Mouse (Mus musculus) heart, embryonic 13.5 days (tissue): Measurements from ENCODE around the gene Tecpr2. TPM values are rescaled to one million over a fixed set of nuclear protein-coding genes. Genes with fewer than 3 reads are reported as not detected.

Source experiments
- ATAC-seq: fragments of 200-750 bp; cut with Nextera tagmentation; 2 replicates; pipeline ENCODE4 v1.8.0; 2017; ENCODE audit warnings: moderate TSS enrichment; ENCODE audit not compliant: insufficient number of reproducible peaks, low FRiP score, low TSS enrichment; ENCODE audit errors: extremely low read depth
- H3K27ac ChIP-seq: fragments of 300-500 bp; sonication (generic); replicated peaks from 2 replicates; pipeline ENCODE4 v1.5.1; 2015; ENCODE audit warnings: moderate library complexity, mild to moderate bottlenecking, inconsistent platforms
- H3K27me3 ChIP-seq: fragments of 300-500 bp; sonication (generic); replicated peaks from 2 replicates; pipeline ENCODE4 v1.6.1; 2015; ENCODE audit warnings: mild to moderate bottlenecking, inconsistent platforms
- H3K36me3 ChIP-seq: fragments of 300-500 bp; sonication (generic); 2 replicates; pipeline ENCODE4 v1.6.1; 2015; ENCODE audit warnings: mild to moderate bottlenecking, inconsistent platforms
- H3K4me1 ChIP-seq: fragments of 300-500 bp; sonication (generic); 2 replicates; pipeline ENCODE4 v1.6.1; 2015; ENCODE audit warnings: inconsistent platforms
- H3K4me2 ChIP-seq: fragments of 300-500 bp; sonication (generic); 2 replicates; pipeline ENCODE4 v1.6.1; 2015; ENCODE audit warnings: inconsistent platforms, mild to moderate bottlenecking, moderate library complexity
- H3K4me3 ChIP-seq: fragments of 300-500 bp; sonication (generic); 2 replicates; pipeline ENCODE4 v1.5.1; 2015; ENCODE audit warnings: moderate library complexity, mild to moderate bottlenecking, inconsistent platforms
- H3K9ac ChIP-seq: fragments of 300-500 bp; sonication (generic); 2 replicates; pipeline ENCODE4 v1.6.1; 2015; ENCODE audit warnings: inconsistent platforms, mild to moderate bottlenecking, moderate library complexity
- H3K9me3 ChIP-seq: fragments of 300-500 bp; sonication (generic); 2 replicates; pipeline ENCODE4 v1.6.1; 2016; ENCODE audit warnings: inconsistent platforms
- WGBS: fragments of 180-500 bp; shearing (Covaris S2); methylation state at CpG from one replicate; pipeline ENCODE4 v1.1.7; 2015; ENCODE audit warnings: mixed read lengths; 5-methylcytosine and 5-hydroxymethylcytosine counted together
- polyA plus RNA-seq: library from polyadenylated mRNA; unstranded; fragments of >200 nt; fragmentation: Nextera tagmentation; extraction: Ambion mirVana; gene quantifications from 2 replicates; pipeline ENCODE4 v1.2.1, GENCODE M21; 2015

The Tecpr2 gene
- 2.2 and 2.9 TPM in 2 replicates for polyA plus RNA-seq

DNA sequence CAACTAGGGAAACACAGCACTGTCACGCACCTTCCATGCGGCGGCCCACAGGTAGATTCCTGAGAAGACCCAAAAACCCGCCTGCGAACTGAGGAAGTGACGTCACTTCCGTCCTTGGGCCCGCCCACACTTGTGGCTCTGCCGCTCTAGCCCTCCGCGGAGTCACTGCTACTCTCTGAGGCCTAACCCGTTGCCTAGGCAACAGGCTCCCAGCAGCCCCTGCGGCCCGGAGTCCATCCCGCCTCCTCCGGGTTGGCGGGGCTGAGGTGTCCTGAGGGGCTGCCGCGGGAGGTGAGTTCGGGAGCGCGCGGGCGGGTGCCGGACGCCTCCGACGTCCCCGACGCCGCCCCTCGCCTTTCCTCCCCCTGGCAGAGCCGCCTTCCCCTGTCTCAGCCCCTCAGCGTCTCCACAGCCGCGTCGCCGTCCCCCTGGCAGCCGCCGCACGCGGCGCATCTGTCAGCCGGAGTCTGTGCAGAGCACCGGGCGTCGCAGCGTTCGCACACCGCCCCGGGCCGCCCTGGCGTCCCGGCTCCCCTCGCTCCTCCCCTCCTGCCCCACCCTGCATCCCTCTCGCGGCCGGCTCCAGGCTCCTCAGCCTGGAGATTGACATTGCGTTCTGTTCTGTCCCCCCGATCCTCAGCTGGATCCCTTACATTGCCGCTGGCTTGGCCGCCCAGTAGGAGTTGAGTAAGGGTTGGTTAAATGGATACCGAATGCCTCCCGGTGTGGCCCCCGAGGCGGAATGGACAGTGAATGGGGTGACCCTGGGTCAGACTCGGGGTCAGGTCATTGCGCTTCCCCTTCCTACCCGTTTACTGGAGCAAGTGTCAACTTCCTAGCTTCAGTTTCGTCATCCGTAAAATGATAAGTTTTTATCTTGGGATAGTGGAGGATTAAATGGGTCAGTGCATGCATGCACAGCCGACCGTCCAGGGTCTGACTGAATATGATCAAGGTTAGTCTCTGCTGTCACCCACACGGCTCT, at the start of gene Tecpr2, which contains the start of gene Cinp:
Gene Tecpr2, plus strand, starts transcription at position 229 of the 985 bp plus-strand sequence.
Gene Cinp, minus strand, starts transcription at position 110 of the 985 bp plus-strand sequence.
- WGBS = under 1% methylated on average over 71 of the region's 74 CpGs
- Histone ChIP-seq H3K4me3 (peak within 1 kb of the TSS; percentile 87), H3K4me1 (peaks cover 19% of the 10 kb centered on the region), H3K9me3 (no peaks in the 10 kb centered on the region), H3K36me3 (no peaks in the 10 kb centered on the region), H3K4me2 (peak within 1 kb of the TSS; percentile 97), H3K27ac (peak within 1 kb of the TSS; percentile 88), H3K9ac (peak within 1 kb of the TSS; percentile 93), H3K27me3 (no peaks in the 10 kb centered on the region)
- ATAC-seq = peak; percentile 100

DNA sequence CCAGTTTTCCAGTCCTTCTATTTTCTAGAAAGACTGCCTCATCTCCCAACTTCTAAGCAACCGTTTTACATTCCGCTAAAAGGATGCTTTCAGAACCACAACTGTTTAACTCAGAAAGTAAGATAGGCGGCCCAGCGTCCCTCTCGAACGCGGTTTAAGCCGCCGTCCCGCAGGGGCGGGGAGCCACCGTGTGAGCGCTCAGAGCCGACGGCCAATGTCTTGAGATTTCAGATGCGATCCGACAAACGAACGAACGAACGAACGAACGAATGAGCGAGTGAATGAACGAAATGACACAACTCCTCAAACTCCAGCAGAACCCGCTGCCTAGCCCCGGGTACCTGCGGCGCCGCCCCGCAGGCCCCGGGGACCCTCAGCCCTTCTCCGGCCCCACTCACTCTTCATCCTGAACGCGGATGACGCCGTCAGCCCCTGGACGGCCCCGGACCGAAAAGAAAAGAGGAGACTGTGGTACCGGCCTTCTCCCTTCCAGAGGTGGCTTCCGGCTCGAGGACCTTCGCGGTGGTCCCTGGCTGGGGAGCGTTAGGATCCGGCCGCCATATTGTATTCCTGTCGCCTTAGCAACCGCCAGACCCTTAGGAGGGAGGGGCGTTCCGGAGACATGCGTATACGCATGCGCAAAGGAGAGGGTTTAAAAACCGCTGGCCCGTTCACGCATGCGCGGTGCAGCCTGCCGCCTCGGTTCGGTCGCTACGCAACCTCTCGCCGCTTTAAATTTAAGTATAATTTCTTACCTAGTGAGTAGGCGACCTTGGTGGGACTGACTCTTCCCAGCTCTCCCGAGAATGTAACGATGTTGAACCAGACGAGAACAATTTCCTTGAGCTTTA, 48.5 kb upstream of the Tecpr2 start, which contains the start of gene Mok:
Gene Mok, minus strand, starts transcription at position 592 of the 851 bp plus-strand sequence.
- Histone ChIP-seq H3K4me3 (peak within 1 kb of the TSS; percentile 76), H3K36me3 (no peaks in the 10 kb centered on the region), H3K27ac (no peak within 1 kb of the TSS), H3K4me2 (peak within 1 kb of the TSS; percentile 79), H3K27me3 (no peaks in the 10 kb centered on the region), H3K9ac (peak within 1 kb of the TSS; percentile 86), H3K4me1 (peaks cover 27% of the 10 kb centered on the region), H3K9me3 (no peaks in the 10 kb centered on the region)
- WGBS = under 1% methylated on average over 71 of the region's 71 CpGs
- ATAC-seq = peak; percentile 44

DNA sequence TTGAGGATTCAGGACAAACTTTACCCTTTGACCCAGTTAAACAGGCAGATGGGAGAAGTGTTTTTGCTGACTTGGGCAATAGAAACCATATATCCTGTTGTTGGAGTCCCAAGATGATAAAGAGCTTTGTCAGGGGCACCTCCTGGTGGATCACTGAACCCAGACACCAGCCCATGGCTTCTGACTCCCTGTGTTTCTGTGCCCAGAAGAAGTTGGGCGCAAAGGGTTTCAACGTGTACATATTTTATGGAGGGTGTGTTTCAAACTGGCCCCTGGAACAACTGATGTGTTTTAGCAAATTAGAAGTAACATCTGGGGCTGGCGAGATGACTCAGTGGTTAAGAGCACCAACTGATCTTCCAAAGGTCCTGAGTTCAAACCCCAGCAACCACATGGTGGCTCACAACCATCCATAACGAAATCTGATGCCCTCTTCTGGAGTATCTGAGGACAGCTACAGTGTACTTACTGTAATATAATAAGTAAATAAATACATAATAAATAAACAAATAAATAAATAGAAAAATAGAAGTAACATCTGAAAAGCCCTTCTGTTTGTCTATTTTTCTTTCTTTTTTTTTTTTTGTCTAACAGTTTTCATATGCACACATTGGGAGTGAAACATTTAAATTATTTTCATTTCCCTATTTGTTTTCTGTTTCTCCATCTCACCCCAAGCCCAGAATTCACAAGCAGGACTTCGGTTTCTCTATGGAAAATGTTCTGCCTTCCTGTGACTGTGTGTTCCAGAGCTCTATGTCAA, 47.2 kb upstream of the Tecpr2 start:
- Histone ChIP-seq H3K27me3 (no peaks in the 10 kb centered on the region), H3K9me3 (no peaks in the 10 kb centered on the region), H3K4me1 (peaks cover 32% of the 10 kb centered on the region), H3K4me2 (no peak overlapping the region), H3K4me3 (no peak overlapping the region), H3K9ac (no peak overlapping the region), H3K27ac (no peak overlapping the region), H3K36me3 (no peaks in the 10 kb centered on the region)
- ATAC-seq = no peak
- 58% methylated on average over 5 of the region's 5 CpGs for WGBS

DNA sequence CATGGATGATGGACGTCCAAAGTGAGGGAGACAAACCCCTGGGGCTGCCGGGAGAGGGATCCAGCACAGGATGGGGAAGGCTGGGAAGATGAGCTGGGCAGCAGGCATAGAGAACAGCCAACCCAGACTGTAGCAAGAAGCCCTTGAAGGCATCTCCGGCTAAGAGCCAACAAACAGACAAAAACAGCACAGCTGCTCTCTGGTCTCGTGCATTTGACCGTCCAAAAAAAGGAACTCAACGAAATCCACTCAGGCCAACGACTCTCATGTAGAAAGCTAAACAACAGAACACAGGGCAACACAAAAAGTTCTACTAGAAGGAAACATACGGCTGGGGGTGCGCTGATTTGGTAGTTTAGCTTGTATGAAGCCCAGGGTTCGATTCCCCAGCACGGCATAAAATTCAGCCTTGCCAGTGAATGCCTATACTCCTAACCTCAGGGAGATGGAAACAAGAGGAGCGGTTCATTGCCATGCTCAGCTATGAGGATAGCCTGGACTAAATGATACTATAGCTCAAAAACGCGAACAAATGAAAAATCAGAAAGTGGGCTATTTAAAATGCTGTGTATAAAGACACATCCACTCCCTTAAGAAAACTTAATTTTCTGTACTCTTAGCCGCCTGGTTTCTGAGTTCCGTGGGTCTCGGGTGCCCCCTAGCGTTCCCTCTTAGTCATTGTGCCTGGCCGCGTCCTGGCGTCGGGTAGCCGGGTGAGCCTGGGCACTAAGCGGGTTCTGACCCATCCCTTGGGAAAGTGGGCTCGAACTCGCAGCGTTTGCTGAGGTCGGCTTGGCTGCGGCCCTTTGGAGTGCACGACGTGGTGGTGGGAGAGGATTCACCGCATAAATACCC, 45.6 kb upstream of the Tecpr2 start:
- peaks cover 26% of the 10 kb centered on the region for H3K4me1 ChIP-seq
- H3K9ac ChIP-seq = peak overlapping the region; percentile 83
- H3K4me2 ChIP-seq = peak overlapping the region; percentile 85
- ATAC-seq = no peak
- H3K9me3 ChIP-seq = no peaks in the 10 kb centered on the region
- H3K4me3 ChIP-seq = peak overlapping the region; percentile 65
- H3K27me3 ChIP-seq = peaks cover 4% of the 10 kb centered on the region
- WGBS = 19% methylated on average over 32 of the region's 32 CpGs
- H3K27ac ChIP-seq = no peak overlapping the region
- no peaks in the 10 kb centered on the region for H3K36me3 ChIP-seq

DNA sequence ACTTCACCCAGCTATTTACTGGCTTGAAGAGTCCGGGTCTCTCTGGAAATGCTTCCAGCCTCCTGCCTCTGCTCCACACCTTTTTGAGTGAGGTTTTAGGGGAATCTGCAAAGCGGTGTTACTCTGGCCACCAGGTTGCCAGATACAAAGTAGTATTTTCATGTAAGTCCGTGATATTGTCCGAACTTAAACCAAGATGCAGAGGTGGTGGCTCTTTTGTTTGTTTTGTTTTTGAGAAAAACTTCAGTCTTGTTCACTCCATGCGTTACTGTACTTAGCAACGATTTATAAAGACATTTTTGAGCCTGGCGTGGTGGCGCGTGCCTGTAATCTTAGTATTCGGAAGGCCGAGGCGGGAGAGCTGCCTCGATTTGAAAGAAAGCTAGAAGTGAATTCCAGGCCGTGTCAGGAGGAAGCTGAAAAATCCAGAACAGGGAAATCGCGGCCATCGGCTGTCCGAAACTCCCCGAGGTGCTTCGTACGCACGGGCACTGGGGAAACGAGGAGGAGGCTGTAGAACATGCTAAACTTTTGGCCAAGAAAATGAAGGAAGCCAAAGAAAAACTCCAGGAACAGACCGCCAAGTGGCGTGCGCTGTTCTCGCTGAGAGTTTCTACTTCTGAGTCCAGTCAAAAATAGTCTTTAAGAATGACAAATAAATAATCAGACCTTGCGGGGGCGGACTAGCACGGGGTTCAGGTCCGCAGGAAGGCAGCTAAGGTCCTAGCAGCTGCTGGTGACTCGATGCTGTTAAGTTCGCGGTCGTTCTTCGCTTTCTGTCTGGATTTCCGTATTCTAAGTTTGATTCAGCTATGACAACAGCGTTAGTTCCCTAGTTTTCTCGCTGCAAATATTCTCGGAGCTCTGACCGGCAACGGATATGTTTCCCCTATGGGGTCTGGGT, 44.6 kb upstream of the Tecpr2 start:
- peak overlapping the region; percentile 85 for H3K4me2 ChIP-seq
- H3K36me3 ChIP-seq = no peaks in the 10 kb centered on the region
- WGBS = under 1% methylated on average over 42 of the region's 42 CpGs
- no peaks in the 10 kb centered on the region for H3K9me3 ChIP-seq
- H3K4me1 ChIP-seq = peaks cover 29% of the 10 kb centered on the region
- H3K9ac ChIP-seq = peak overlapping the region; percentile 83
- H3K27me3 ChIP-seq = peaks cover 4% of the 10 kb centered on the region
- peak overlapping the region; percentile 65 for H3K4me3 ChIP-seq
- peak overlapping the region; percentile 87 for H3K27ac ChIP-seq
- no peak for ATAC-seq

DNA sequence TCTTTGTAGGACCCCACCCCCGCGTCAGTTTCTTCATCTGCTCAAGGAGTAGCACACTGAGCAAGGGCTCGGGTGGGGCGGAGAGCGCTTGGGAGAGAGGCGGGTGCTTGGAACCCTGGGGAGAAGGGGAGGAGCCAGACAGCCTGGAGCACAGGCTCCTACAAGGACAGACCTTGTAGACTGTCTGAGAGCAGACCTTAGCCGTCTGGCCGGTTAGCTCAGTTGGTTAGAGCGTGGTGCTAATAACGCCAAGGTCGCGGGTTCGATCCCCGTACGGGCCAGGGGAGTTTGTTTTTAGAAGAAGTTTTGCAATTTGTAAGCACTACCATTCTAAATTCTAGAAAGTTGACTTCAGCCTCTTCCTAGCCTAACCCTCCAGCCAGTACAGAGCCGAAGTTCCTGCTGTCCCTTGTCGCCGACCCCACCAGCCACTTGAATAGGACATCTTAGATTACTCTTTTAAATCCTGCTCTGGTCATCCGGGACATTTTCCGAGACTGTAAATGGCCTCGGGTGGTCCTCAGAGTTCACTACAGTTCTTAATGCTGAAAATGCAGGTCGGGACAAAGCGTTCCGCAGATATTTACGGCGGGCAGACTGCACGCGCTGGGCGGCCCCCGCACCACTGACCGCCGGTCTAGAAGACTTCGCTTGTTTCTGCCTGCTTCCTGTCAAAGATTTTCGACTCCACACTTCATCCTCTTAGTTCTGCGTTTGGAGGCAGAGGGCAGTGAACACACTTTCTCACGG, 43.8 kb upstream of the Tecpr2 start:
- peak overlapping the region; percentile 87 for H3K27ac ChIP-seq
- peak overlapping the region; percentile 84 for H3K9ac ChIP-seq
- H3K36me3 ChIP-seq = no peaks in the 10 kb centered on the region
- H3K4me2 ChIP-seq = peak overlapping the region; percentile 85
- peaks cover 25% of the 10 kb centered on the region for H3K4me1 ChIP-seq
- H3K27me3 ChIP-seq = peaks cover 4% of the 10 kb centered on the region
- peak overlapping the region; percentile 65 for H3K4me3 ChIP-seq
- under 1% methylated on average over 36 of the region's 36 CpGs for WGBS
- no peaks in the 10 kb centered on the region for H3K9me3 ChIP-seq
- ATAC-seq = peak; percentile 92

DNA sequence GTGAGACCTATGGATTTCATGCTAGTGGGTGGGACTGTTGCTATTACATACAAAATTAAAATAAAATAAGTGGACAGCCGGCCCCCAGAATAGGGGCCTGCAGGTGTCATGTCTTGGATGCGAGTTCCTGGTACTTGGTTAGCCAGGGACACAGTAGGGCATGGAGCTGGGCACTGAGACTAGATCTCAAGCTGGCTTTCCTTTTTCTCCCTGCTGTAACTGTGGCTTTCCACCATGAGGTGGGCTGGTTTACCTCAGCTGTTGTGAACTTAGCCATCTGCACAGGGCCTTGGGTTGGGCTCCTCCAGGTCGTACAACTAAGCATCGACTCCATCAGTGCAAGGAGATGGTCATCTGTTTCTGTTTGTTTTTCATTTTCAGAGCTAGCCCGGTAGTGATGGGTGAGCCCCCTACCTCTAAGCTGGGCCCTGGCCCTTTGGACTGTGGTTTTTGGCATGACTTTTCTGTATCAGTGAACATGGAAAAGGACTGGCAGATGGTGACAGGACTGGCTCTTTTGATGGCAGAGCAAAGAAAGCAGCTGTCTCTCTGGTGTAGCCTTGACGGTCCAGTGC, 42.8 kb upstream of the Tecpr2 start:
- Histone ChIP-seq H3K27me3 (peaks cover 4% of the 10 kb centered on the region), H3K9ac (peak overlapping the region; percentile 84), H3K27ac (peak overlapping the region; percentile 87), H3K4me1 (peaks cover 33% of the 10 kb centered on the region), H3K36me3 (no peaks in the 10 kb centered on the region), H3K4me3 (peak overlapping the region; percentile 65), H3K4me2 (peak overlapping the region; percentile 85), H3K9me3 (no peaks in the 10 kb centered on the region)
- 75% methylated on average over 6 of the region's 6 CpGs for WGBS
- no peak for ATAC-seq

DNA sequence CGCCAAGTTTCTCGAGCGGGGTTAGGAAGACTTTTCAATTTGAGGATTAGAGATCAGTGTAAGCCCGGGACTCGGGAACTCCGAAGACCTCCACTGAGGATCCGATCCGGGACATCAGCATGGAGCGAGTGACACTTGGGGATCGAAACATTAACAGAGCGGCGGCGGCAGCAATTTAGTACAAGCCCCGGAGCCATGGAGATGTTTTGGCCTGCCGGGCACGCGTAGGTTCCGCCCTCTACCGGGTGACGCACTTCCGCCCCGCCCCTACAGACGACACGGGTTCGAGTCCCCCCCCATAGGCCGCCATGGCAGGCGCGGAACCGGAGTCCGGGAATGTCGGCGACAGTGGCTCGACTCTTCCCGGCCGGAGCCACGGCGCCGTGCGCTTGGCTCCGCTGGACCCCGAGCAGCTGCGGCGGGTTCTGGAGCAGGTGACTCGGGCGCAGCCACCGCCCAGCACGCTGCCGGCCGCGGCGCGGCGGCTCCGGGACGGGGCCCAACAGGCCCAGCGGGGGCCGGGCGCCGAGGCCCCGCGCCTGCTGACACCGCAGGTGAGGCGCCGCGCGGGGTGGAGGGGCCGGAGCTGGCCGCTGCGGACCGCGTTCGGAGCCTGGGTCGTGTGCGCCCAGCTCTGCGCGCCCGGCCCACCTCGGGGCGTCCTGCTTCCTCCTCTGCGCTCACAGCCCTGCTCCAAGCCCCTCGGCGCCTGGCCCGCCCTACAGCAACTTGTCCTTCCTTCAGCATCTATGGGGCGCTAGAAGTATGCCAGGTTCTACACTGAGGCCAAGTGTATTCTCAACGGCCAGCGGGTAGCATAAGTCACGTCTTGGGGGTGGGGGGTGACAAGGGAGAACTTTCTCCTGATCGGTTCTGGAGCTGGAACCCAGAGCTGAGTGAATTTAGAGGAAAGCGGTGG, 38.8 kb upstream of the Tecpr2 start, which contains the start of gene Zfp839:
Gene Zfp839, plus strand, starts transcription at position 244 of the 919 bp plus-strand sequence.
- H3K9ac ChIP-seq = peak within 1 kb of the TSS; percentile 96
- peaks cover 6% of the 10 kb centered on the region for H3K36me3 ChIP-seq
- H3K27me3 ChIP-seq = peaks cover 4% of the 10 kb centered on the region
- H3K4me2 ChIP-seq = peak within 1 kb of the TSS; percentile 89
- WGBS = under 1% methylated on average over 89 of the region's 89 CpGs
- peak within 1 kb of the TSS; percentile 77 for H3K27ac ChIP-seq
- H3K4me3 ChIP-seq = peak within 1 kb of the TSS; percentile 93
- ATAC-seq = peak; percentile 58
- H3K9me3 ChIP-seq = no peaks in the 10 kb centered on the region
- peaks cover 34% of the 10 kb centered on the region for H3K4me1 ChIP-seq
